Mouse (Mus musculus): ENCODE results near the gene Ctrc.

DNA sequence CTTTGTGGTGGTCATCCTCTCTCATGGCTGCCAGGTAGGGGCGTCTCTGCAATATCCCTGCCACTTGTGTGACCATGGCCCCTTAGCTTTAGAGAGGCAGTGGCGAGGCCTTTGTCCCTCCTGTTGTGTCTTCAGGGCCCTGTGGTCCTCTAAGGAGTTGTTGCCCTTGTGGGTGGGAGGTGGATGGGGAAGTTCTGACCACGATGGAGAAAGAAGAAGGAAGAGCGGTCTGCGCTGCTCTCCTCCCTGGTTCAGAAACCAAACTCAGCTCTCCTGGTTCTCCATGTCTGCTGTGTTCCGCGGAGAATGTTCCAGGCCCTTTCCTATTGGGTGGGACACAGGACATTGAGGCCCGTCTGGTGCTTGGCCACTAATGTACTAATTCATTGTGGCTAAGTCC is 40.3 kb downstream of the Ctrc start:
- TF ChIP-seq POLR2A (IDR thresholded peaks at IDR 0.05; ENCODE audit: low read depth, low read length) (no peak), POLR2AphosphoS2 (IDR thresholded peaks at IDR 0.05; ENCODE audit: low read depth, low read length) (no peak), CHD2 (IDR thresholded peaks at IDR 0.05; ENCODE audit: low read length) (no peak), RCOR1 (conservative IDR thresholded peaks at IDR 0.05; ENCODE audit: low read depth, low read length) (no peak), MXI1 (IDR thresholded peaks at IDR 0.05; ENCODE audit: low read depth, low read length) (no peak), CTCF (conservative IDR thresholded peaks at IDR 0.05 in 1 of 2, IDR thresholded peaks at IDR 0.05 in 1 of 2; ENCODE audit: low read depth in 2 of 2, low read length in 2 of 2) (no peak), ZMIZ1 (IDR thresholded peaks at IDR 0.05; ENCODE audit: low read depth, low read length) (no peak), USF2 (conservative IDR thresholded peaks at IDR 0.05; ENCODE audit: low read depth, low read length) (no peak), EP300 (IDR thresholded peaks at IDR 0.05; ENCODE audit: low read length) (no peak)
